18 mouse cellular contexts compared by ENCODE assay signal in the genomic region with DNA sequence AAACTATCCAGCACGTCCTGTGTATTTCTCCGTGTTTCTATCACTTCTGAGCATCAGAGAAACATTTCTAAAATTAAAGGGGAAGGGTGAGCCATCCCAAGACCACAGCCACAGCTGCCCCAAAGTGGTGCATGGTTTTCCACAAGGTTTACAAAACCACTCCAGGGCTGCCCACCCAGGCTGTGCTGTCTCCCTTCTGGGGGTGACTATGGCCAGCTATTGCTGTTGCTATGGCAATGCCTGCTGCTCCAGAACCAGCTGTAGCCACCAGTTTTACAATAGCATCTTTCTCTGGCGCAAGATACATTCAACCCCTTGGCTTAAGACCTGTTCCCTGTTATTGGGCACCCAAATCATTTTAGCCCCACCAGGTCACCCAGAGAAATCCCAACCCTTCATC. TPM values are rescaled to one million over a fixed set of nuclear protein-coding genes. Genes with fewer than 3 reads are reported as not detected.
DNase-seq lines count a peak whose midpoint lies in the region; ATAC-seq and TF ChIP-seq lines count a peak whose summit lies in the region.
"Had no signal": no experiment of that assay in that cellular context is flagged by ENCODE, and none has a peak within 500 bp of the region (broad histone marks: within the 10 kb centered on the region; RNA-seq: fewer than 3 reads in every experiment).

No protein-coding gene starts in this region.

- H3K4me3 ChIP-seq in heart, embryonic 10.5 days, result no peak overlapping the region
- H3K4me3 ChIP-seq in midbrain, embryonic 11.5 days (ENCODE audit: low read depth, low read length), result no peak overlapping the region
- H3K4me3 ChIP-seq in midbrain, postnatal 0 days (ENCODE audit: low read depth, low read length), result no peak overlapping the region
- H3K4me3 ChIP-seq: embryonic facial prominence, embryonic 10.5 days; embryonic facial prominence, embryonic 12.5 days; forebrain, embryonic 13.5 days; forebrain, embryonic 15.5 days had no signal

- DNase-seq in heart, embryonic 10.5 days (ENCODE audit: low spot score), result peak; percentile 70
- DNase-seq in heart, postnatal 36 days, result no peak
- peak; percentile 65 for DNase-seq in midbrain, embryonic 11.5 days (ENCODE audit: low spot score, missing footprints)
- no peak for DNase-seq in midbrain, postnatal 0 days (ENCODE audit: low spot score)
- no peak for DNase-seq in retina, postnatal 1 day
- DNase-seq: adrenal gland, adult 2 months; adrenal gland, postnatal 10 days; adrenal gland, postnatal 25 days; cerebellum, adult 11-12 months; cerebellum, adult 2 months; cerebellum, adult 9-10 months; cerebellum, postnatal 10 days; cerebellum, postnatal 25 days; forebrain, postnatal 0 days had no signal

- H3K36me3 ChIP-seq in heart, embryonic 10.5 days, result no peaks in the 10 kb centered on the region
- no peaks in the 10 kb centered on the region for H3K36me3 ChIP-seq in midbrain, embryonic 11.5 days (ENCODE audit: control insufficient read depth, insufficient read depth, low read length)
- H3K36me3 ChIP-seq in midbrain, postnatal 0 days (ENCODE audit: insufficient read depth, low read length), result no peaks in the 10 kb centered on the region
- H3K36me3 ChIP-seq: embryonic facial prominence, embryonic 10.5 days; embryonic facial prominence, embryonic 12.5 days; forebrain, embryonic 15.5 days had no signal

- H3K4me2 ChIP-seq in midbrain, embryonic 11.5 days, result no peak overlapping the region
- no peak overlapping the region for H3K4me2 ChIP-seq in midbrain, postnatal 0 days (ENCODE audit: low read depth, low read length, poor library complexity, severe bottlenecking)
- H3K4me2 ChIP-seq: embryonic facial prominence, embryonic 12.5 days; forebrain, embryonic 13.5 days; forebrain, embryonic 15.5 days had no signal

- H3K9ac ChIP-seq in midbrain, embryonic 11.5 days (ENCODE audit: low read length), result no peak overlapping the region
- no peak overlapping the region for H3K9ac ChIP-seq in midbrain, postnatal 0 days (replicated peaks; ENCODE audit: low read length, poor library complexity, severe bottlenecking)
- H3K9ac ChIP-seq: embryonic facial prominence, embryonic 12.5 days; forebrain, embryonic 13.5 days; forebrain, embryonic 15.5 days; forebrain, postnatal 0 days had no signal

- no peaks in the 10 kb centered on the region for H3K27me3 ChIP-seq in heart, embryonic 10.5 days (ENCODE audit: insufficient read depth, poor library complexity, severe bottlenecking)
- H3K27me3 ChIP-seq in midbrain, embryonic 11.5 days (ENCODE audit: control insufficient read depth, insufficient read depth, low read length), result no peaks in the 10 kb centered on the region
- H3K27me3 ChIP-seq in midbrain, postnatal 0 days (ENCODE audit: insufficient read depth, low read length), result no peaks in the 10 kb centered on the region
- H3K27me3 ChIP-seq: embryonic facial prominence, embryonic 12.5 days; forebrain, embryonic 13.5 days; forebrain, embryonic 15.5 days had no signal

- TF ChIP-seq CTCF in midbrain, postnatal 0 days (IDR thresholded peaks at IDR 0.05), result no peak

- 81% methylated on average over 3 of the region's 3 CpGs for WGBS in heart, embryonic 10.5 days
- 77% methylated on average over 3 of the region's 3 CpGs for WGBS in midbrain, embryonic 11.5 days
- 75% methylated on average over 3 of the region's 3 CpGs for WGBS in midbrain, postnatal 0 days

- no peak overlapping the region for H3K27ac ChIP-seq in heart, embryonic 10.5 days
- H3K27ac ChIP-seq in midbrain, embryonic 11.5 days (ENCODE audit: low read depth, low read length), result no peak overlapping the region
- H3K27ac ChIP-seq in midbrain, postnatal 0 days (ENCODE audit: low read depth, low read length), result no peak overlapping the region
- H3K27ac ChIP-seq: embryonic facial prominence, embryonic 10.5 days; embryonic facial prominence, embryonic 12.5 days; forebrain, embryonic 13.5 days; forebrain, embryonic 15.5 days had no signal

- ATAC-seq in midbrain, embryonic 11.5 days (ENCODE audit: low FRiP score), result no peak
- ATAC-seq in midbrain, postnatal 0 days (ENCODE audit: low FRiP score), result no peak
- ATAC-seq: forebrain, embryonic 13.5 days; forebrain, embryonic 15.5 days; forebrain, postnatal 0 days had no signal

- H3K4me1 ChIP-seq in heart, embryonic 10.5 days, result no peaks in the 10 kb centered on the region
- H3K4me1 ChIP-seq in midbrain, embryonic 11.5 days (ENCODE audit: control insufficient read depth, insufficient read depth, low read length), result no peaks in the 10 kb centered on the region
- H3K4me1 ChIP-seq in midbrain, postnatal 0 days (ENCODE audit: insufficient read depth, low read length), result no peaks in the 10 kb centered on the region
- H3K4me1 ChIP-seq: embryonic facial prominence, embryonic 10.5 days; embryonic facial prominence, embryonic 12.5 days; forebrain, embryonic 13.5 days; forebrain, embryonic 15.5 days had no signal

- intact Hi-C loops in heart, postnatal 36 days (cut with DNase I), result no loop called here

- no peaks in the 10 kb centered on the region for H3K9me3 ChIP-seq in heart, embryonic 10.5 days
- peaks cover 3% of the 10 kb centered on the region; the same call in 1 of the 2 replicates for H3K9me3 ChIP-seq in midbrain, embryonic 11.5 days (ENCODE audit: control insufficient read depth, low read length)
- H3K9me3 ChIP-seq in midbrain, postnatal 0 days (ENCODE audit: low read length), result no peaks in the 10 kb centered on the region
- H3K9me3 ChIP-seq: embryonic facial prominence, embryonic 10.5 days; embryonic facial prominence, embryonic 12.5 days; forebrain, embryonic 15.5 days had no signal

RNA-seq across cellular contexts. Expression of a gene that starts 54.3 kb away (rescaled TPM):
- polyA plus RNA-seq in heart, embryonic 10.5 days (2016; fragmentation: Nextera tagmentation; extraction: Ambion mirVana), result 36.0 and 49.3 TPM in 2 replicates
- total RNA-seq in heart, postnatal 36 days (2021), result 100 to 1,000 TPM; 244 to 245 TPM
- polyA plus RNA-seq in midbrain, embryonic 11.5 days (2014; fragmentation: Nextera tagmentation; extraction: Ambion mirVana), result 70.6 and 77.5 TPM in 2 replicates
- total RNA-seq in midbrain, postnatal 0 days (2014; rRNA removed), result 170 and 198 TPM in 2 replicates
- 70.6 and 79.3 TPM in 2 replicates for polyA plus RNA-seq in midbrain, postnatal 0 days (2015; fragmentation: Nextera tagmentation; extraction: Ambion mirVana)

Comparison
In these comparisons a context has a peak if more than half of its experiments do, and no peak if none do; other contexts are left out.
1. DNase-seq: peak in heart, embryonic 10.5 days (single experiment) and midbrain, embryonic 11.5 days (single experiment); none in heart, postnatal 36 days (0 of 2), midbrain, postnatal 0 days (single experiment) and retina, postnatal 1 day (single experiment).